Mouse (Mus musculus) forebrain, embryonic 15.5 days (tissue): ENCODE results near the gene Aph1a. TPM values are rescaled to one million over a fixed set of nuclear protein-coding genes. Genes with fewer than 3 reads are reported as not detected.

Experiments used
- ATAC-seq: fragments of 200-750 bp; cut with Nextera tagmentation; replicated peaks from 2 replicates; pipeline ENCODE4 v1.8.0; 2017; ENCODE audit warnings: mild to moderate bottlenecking, moderate TSS enrichment, moderate library complexity
- H3K27ac ChIP-seq: fragments of 300-500 bp; sonication (generic); replicated peaks from 2 replicates; pipeline ENCODE4 v1.5.1; 2015; ENCODE audit warnings: mild to moderate bottlenecking, inconsistent platforms
- H3K27me3 ChIP-seq: fragments of 300-500 bp; sonication (generic); 2 replicates; pipeline ENCODE4 v1.6.1; 2015; ENCODE audit warnings: inconsistent platforms
- H3K36me3 ChIP-seq: fragments of 300-500 bp; sonication (generic); 2 replicates; pipeline ENCODE4 v1.6.1; 2015; ENCODE audit warnings: mild to moderate bottlenecking, inconsistent platforms
- H3K4me1 ChIP-seq: fragments of 300-500 bp; sonication (generic); 2 replicates; pipeline ENCODE4 v1.6.1; 2015; ENCODE audit warnings: inconsistent platforms
- H3K4me2 ChIP-seq: fragments of 300-500 bp; sonication (generic); replicated peaks from 2 replicates; pipeline ENCODE4 v1.6.1; 2015; ENCODE audit warnings: mild to moderate bottlenecking, inconsistent platforms
- H3K4me3 ChIP-seq: fragments of 300-500 bp; sonication (generic); 2 replicates; pipeline ENCODE4 v1.5.1; 2015; ENCODE audit warnings: mild to moderate bottlenecking, inconsistent platforms
- H3K9ac ChIP-seq: fragments of 300-500 bp; sonication (generic); replicated peaks from 2 replicates; pipeline ENCODE4 v1.6.1; 2015; ENCODE audit warnings: mild to moderate bottlenecking, inconsistent platforms
- H3K9me3 ChIP-seq: fragments of 300-500 bp; sonication (generic); 2 replicates; pipeline ENCODE4 v1.6.1; 2016; ENCODE audit warnings: inconsistent platforms
- WGBS: fragments of 180-500 bp; shearing (Covaris S2); methylation state at CpG from one replicate; pipeline ENCODE4 v1.1.7; 2015; ENCODE audit warnings: mixed read lengths; 5-methylcytosine and 5-hydroxymethylcytosine counted together
- polyA plus RNA-seq: library from polyadenylated mRNA; unstranded; fragments of >200 nt; fragmentation: Nextera tagmentation; extraction: Ambion mirVana; gene quantifications from 2 replicates; pipeline ENCODE4 v1.2.1, GENCODE M21; 2015

The Aph1a gene
- polyA plus RNA-seq, 1 experiment from 2014 or later = 39.8 TPM

DNA sequence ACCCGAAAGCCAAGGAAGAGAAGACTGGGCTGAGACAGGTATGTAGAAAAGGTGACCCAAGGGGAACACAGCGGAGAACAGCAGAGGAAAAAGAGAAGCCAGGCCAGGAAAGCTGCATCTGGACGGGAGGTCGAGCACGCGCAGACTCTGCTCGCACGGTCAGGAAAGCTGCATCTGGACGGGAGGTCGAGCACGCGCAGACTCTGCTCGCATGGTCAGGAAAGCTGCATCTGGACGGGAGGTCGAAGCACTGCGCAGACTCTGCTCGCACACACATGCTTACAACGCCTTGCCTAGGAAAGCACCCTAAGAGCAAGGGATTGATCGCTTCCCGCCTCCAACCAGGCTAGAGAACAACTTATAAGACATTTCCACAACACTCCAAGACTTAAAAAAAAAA lies 28.2 kb upstream of the Aph1a start:
- H3K9ac ChIP-seq = no peak overlapping the region
- no peaks in the 10 kb centered on the region for H3K27me3 ChIP-seq
- no peak overlapping the region for H3K4me3 ChIP-seq
- peaks cover 5% of the 10 kb centered on the region for H3K4me1 ChIP-seq
- ATAC-seq = no peak
- WGBS = 91% methylated on average over 20 of the region's 20 CpGs
- no peak overlapping the region for H3K4me2 ChIP-seq
- H3K36me3 ChIP-seq = peaks cover 31% of the 10 kb centered on the region; the same call in 1 of the 2 replicates
- no peaks in the 10 kb centered on the region for H3K9me3 ChIP-seq
- no peak overlapping the region for H3K27ac ChIP-seq

DNA sequence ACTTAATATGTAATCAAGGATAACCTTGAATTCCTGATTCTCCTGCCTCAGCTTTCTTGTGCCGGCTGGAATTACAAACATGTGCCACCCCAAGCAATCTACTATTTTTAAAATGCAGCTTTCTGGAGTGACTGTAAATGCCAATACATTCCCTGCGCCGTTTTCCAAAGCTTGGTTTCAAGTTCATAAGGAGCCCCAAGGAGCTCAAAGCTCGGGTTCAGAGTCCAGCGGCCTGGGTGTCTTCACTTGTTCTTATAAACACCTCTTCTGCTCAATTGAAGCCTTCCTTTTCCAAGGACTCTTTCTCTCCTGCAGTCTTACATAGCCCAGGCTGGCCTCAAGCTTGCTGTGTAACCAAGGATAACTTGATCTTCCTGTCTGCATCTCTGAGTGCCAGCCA lies 27.7 kb upstream of the Aph1a start:
- ATAC-seq = no peak
- 92% methylated on average over 5 of the region's 5 CpGs for WGBS
- Histone ChIP-seq H3K4me2 (no peak overlapping the region), H3K4me3 (no peak overlapping the region), H3K9me3 (no peaks in the 10 kb centered on the region), H3K27me3 (no peaks in the 10 kb centered on the region), H3K36me3 (peaks cover 31% of the 10 kb centered on the region; the same call in 1 of the 2 replicates), H3K4me1 (peaks cover 8% of the 10 kb centered on the region), H3K9ac (no peak overlapping the region), H3K27ac (no peak overlapping the region)

DNA sequence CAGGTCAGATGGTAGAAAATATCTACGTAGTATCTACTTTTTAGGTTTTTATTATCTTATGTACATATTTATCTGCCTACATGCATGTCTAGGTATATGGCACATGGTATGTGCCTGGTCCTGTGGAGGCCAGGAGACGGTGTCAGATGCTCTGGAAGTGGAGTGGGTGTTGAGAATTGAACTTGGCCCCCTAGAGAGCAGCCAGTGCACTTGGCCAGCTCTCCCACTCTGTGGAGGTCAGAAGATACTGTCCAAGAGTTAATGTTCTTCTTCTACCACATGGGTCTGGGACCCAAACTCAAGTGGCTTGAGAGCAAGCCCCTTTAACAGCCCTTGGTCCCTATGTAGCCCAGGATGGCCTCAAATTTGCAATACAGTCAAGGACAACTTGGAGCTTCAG lies 26.4 kb upstream of the Aph1a start:
- no peaks in the 10 kb centered on the region for H3K27me3 ChIP-seq
- no peak overlapping the region for H3K4me2 ChIP-seq
- no peak overlapping the region for H3K9ac ChIP-seq
- ATAC-seq = no peak
- WGBS = 92% methylated on average over 2 of the region's 2 CpGs
- peaks cover 14% of the 10 kb centered on the region for H3K4me1 ChIP-seq
- no peaks in the 10 kb centered on the region for H3K9me3 ChIP-seq
- no peak overlapping the region for H3K27ac ChIP-seq
- no peak overlapping the region for H3K4me3 ChIP-seq
- H3K36me3 ChIP-seq = peaks cover 28% of the 10 kb centered on the region; the same call in 1 of the 2 replicates

DNA sequence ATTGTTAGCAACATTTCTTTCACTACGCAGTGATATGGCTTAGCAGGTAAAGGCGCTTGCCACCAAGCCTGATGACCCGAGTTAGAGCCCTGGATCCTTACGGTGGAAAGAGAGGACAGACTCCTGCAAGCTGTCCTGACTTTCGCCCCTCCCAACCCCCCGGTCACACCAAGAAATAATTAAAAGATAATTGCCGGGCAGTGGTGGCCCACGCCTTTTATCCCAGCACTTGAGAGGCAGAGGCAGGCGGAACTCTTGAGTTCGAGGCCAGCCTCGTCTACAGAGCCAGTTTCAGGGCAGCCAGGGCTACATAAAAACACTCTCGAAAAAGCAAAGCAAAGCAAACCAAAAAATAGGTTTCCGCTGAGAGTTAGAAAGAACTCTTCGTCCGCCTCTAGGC lies 22.8 kb upstream of the Aph1a start:
- H3K9ac ChIP-seq = peak overlapping the region; percentile 70
- H3K27ac ChIP-seq = peak overlapping the region; percentile 69
- peaks cover 16% of the 10 kb centered on the region; the same call in 1 of the 2 replicates for H3K36me3 ChIP-seq
- H3K4me2 ChIP-seq = peak overlapping the region; percentile 54
- no peaks in the 10 kb centered on the region for H3K27me3 ChIP-seq
- no peaks in the 10 kb centered on the region for H3K9me3 ChIP-seq
- WGBS = 7% methylated on average over 15 of the region's 15 CpGs
- ATAC-seq = peak; percentile 18; the same call in 1 of the 2 replicates
- H3K4me1 ChIP-seq = peaks cover 17% of the 10 kb centered on the region
- peak overlapping the region; percentile 57 for H3K4me3 ChIP-seq

DNA sequence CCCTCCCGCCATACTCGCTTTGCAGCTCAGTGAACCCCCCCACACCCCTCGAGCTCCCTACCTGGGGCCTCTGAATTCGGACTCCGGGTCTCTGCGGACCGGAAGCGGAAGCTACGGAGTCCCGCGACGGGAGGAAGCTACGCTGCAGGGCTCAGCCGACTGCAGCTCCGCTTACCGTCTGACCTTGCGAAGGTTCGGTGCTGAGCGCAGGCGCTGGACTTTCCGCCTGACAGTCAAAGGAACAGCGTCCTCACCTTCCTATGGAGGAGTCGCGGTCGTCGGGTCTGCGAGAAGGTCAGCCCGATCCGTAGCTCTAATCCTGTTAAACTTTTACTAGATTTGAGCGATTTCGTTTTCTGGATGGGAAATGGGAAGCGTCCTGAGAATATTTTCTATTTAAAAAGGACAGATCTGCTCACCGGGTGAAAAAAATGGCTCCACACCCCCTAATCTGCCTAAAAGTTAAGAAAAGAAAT lies 22.3 kb upstream of the Aph1a start, which contains the start of gene Mrps21:
Gene Mrps21, minus strand, starts transcription at position 128 of the 476 bp plus-strand sequence.
- Histone ChIP-seq H3K27ac (peak within 1 kb of the TSS; percentile 69), H3K27me3 (no peaks in the 10 kb centered on the region), H3K4me2 (peak within 1 kb of the TSS; percentile 54), H3K9ac (peak within 1 kb of the TSS; percentile 70), H3K9me3 (no peaks in the 10 kb centered on the region), H3K4me1 (peaks cover 17% of the 10 kb centered on the region), H3K4me3 (peak within 1 kb of the TSS; percentile 57), H3K36me3 (peaks cover 16% of the 10 kb centered on the region; the same call in 1 of the 2 replicates)
- ATAC-seq = peak; percentile 93
- 0% methylated on average over 33 of the region's 33 CpGs for WGBS

DNA sequence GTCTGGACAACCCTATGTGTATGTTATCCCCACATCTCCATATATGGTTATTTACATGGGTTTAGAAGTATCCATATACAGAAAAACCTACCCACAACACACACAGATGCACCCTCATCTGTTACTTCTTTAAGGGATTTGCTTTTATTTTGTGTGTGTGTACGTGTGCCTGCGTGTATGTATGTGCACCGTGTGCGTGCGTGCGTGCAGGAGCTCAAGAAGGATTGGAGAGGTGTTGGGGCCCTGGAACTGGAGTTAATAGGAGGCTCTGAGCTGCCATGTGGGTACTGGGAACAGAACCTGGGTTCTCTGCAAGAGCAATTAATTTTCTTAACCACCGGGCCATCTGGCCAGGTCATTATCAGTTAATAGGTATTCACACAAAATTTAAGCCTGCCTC lies 21.7 kb upstream of the Aph1a start:
- Histone ChIP-seq H3K4me3 (peak overlapping the region; percentile 57), H3K4me1 (peaks cover 17% of the 10 kb centered on the region), H3K9ac (peak overlapping the region; percentile 70), H3K27me3 (no peaks in the 10 kb centered on the region), H3K4me2 (peak overlapping the region; percentile 54), H3K9me3 (no peaks in the 10 kb centered on the region), H3K27ac (0 out of 2 replicates have a peak overlapping the region, but pooled peaks have one; percentile 69), H3K36me3 (peaks cover 16% of the 10 kb centered on the region; the same call in 1 of the 2 replicates)
- 74% methylated on average over 7 of the region's 7 CpGs for WGBS
- no peak for ATAC-seq

DNA sequence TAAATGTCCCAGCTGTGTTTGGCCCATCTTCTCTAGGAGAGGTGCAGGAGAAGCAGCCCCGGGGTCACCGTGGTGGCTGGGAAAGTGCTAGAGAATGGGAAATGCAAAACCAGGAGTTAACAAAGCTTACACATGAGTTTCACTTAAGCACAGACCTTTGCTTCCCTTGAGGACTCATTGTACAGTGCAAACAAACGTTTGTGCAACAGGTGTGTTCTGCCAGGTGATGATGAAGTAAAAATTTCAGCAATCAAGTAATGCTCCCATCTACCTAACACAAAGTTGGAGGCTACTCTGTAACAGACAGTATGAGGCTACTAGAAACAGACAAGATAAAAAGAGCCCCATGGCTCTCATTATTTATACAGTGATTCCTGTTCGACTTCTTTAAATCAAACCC lies 14.7 kb upstream of the Aph1a start:
- Histone ChIP-seq H3K9ac (no peak overlapping the region), H3K4me1 (peaks cover 15% of the 10 kb centered on the region), H3K36me3 (no peaks in the 10 kb centered on the region), H3K27ac (no peak overlapping the region), H3K9me3 (no peaks in the 10 kb centered on the region), H3K4me2 (no peak overlapping the region), H3K27me3 (no peaks in the 10 kb centered on the region), H3K4me3 (no peak overlapping the region)
- 89% methylated on average over 4 of the region's 4 CpGs for WGBS
- ATAC-seq = no peak

DNA sequence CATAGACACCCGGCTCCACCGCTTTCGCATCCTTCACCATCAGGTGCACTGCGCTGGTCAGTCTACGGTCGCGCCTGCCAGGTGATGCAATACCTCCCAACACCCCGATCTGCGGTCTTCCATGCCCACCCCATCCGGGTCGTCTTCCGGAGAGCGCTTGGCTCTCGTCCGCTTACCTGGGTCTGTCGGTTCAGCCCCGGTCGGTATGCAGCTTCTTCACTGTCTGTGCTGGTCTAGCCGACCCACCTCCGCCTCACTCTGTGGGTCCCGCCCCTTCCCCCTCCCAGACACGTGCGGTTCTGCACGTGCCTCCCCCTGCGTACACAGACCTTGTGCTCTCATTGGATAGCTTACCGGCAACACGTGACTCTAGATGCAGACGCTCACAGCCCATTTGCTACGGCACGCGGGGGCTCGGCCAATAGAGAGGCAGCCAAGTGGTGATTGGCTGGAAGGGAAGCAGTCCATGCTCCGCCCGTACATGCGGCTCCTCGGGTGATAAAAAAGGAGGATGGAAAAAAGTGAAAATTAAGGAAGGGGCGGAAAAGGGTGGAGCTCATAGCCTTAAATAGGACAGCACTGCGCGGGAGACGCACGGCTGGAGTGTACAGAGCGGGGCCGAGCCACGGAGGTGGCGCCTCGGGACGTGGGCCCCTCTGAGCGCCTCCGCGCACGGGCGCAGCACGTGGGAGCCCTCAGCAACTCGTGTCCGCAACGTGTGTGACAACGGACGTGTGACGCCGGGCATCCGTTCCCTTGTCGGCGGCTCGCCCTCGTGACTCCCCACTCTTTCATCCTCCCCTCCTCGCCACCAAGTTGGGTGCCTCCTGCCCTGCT lies 11.6 kb upstream of the Aph1a start, which contains the start of gene Ciart:
Gene Ciart, minus strand, starts transcription at position 273 of the 837 bp plus-strand sequence.
- under 1% methylated on average over 66 of the region's 66 CpGs for whole genome bisulfite sequencing
- Histone ChIP-seq H3K36me3 (no peaks in the 10 kb centered on the region), H3K4me2 (peak within 1 kb of the TSS; percentile 100), H3K4me1 (peaks cover 15% of the 10 kb centered on the region), H3K4me3 (peak within 1 kb of the TSS; percentile 56), H3K27ac (no peak within 1 kb of the TSS), H3K9ac (peak within 1 kb of the TSS; percentile 34), H3K9me3 (no peaks in the 10 kb centered on the region), H3K27me3 (no peaks in the 10 kb centered on the region)
- ATAC-seq = peak; percentile 99

DNA sequence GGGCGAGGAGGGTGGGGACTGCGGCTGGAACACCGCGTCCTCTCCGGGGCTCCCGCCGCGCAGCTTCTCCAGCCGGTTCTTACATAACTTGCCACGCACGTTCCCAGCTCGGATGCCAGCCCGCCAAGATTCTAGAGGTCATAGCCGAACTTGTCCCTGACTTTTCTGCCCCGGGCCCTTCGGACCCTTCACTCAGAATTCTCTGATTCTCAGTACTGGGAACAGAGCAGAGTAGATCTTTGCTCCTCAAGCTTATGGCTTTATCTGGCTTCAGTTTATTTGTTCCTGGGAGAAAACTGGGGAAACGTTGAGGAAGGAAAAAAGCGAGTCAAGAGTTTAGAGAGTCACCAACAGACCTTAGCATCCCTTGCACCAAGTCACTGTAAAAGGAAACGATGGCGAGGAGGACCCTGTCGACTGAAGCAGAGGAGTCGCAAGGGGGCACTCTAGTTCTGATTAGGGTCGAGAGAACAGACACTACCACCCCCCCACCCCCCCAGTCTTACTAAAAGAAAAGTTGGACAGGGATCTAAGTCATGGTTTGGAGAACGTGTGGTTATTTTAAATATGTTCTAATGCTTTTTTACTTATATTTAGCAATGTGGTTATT lies 10.8 kb upstream of the Aph1a start:
- Histone ChIP-seq H3K36me3 (no peaks in the 10 kb centered on the region), H3K4me1 (peaks cover 15% of the 10 kb centered on the region), H3K9ac (peak overlapping the region; percentile 34), H3K27ac (no peak overlapping the region), H3K4me2 (peak overlapping the region; percentile 100), H3K4me3 (peak overlapping the region; percentile 56), H3K27me3 (no peaks in the 10 kb centered on the region), H3K9me3 (no peaks in the 10 kb centered on the region)
- ATAC-seq = no peak
- WGBS = 2% methylated on average over 24 of the region's 24 CpGs

DNA sequence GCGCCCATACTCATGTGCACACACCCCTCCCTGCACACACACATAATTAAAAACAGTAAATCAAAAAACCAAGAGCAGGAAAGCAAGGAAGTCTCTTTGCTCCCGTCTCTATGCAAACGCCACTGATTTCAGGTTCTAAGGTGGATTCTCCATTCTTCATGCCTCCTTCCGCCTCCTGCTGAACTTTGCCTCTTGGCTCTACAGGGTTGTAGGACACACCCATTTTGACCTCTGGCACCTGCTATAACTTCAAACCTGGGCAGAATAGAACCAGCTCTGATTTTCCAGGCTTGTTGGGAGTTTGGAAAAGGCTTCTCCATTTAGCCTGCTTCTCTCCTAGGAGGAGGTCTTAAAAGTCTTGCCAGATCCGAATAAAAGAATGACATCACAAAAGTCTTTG lies 9.4 kb upstream of the Aph1a start:
- Histone ChIP-seq H3K4me1 (peaks cover 15% of the 10 kb centered on the region), H3K4me2 (no peak overlapping the region), H3K9me3 (no peaks in the 10 kb centered on the region), H3K9ac (no peak overlapping the region), H3K4me3 (no peak overlapping the region), H3K27ac (no peak overlapping the region), H3K27me3 (no peaks in the 10 kb centered on the region), H3K36me3 (no peaks in the 10 kb centered on the region)
- ATAC-seq = no peak
- 89% methylated on average over 5 of the region's 5 CpGs for WGBS

DNA sequence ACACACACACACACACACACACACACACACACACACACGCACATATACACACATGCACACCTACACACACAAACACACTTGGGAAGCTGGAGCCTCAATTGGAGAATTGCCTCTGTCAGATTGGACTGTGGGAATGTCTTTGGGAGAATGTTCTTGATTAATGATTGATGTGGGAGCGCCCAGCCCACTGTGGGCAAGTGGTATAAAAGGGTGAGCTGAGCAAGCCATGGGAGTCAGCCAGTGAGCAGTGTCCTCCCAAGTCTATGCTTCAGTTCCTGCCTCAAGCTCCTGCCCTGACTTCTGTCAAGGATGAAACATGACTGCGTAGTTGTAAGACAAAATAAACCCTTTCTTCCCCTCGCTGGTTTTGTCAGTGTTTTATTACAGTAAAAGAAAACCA lies 6.2 kb upstream of the Aph1a start:
- WGBS = 81% methylated on average over 4 of the region's 4 CpGs
- no peaks in the 10 kb centered on the region for H3K9me3 ChIP-seq
- H3K9ac ChIP-seq = no peak overlapping the region

DNA sequence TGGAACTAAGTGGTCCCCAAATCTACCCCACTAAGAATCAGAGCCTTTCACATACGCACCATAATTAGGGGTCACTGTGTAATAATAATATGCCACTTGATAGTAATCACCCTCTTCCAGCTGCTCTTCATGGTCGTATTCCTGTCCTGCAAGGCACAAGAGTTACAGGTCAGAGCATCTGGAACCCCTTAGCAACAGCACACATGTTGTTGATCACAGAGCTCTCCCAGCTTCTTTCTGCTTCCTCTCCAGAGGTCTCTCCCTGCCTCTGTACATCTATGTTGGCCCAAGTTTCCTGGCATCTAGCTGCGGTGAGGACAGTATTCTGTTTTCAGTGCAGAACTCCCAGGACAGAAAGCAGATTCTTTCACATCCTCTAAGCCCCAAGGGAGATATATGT lies 4.1 kb upstream of the Aph1a start:
- no peak overlapping the region for H3K4me3 ChIP-seq
- ATAC-seq = no peak
- no peak overlapping the region for H3K27ac ChIP-seq
- peaks cover 8% of the 10 kb centered on the region for H3K4me1 ChIP-seq
- H3K9me3 ChIP-seq = no peaks in the 10 kb centered on the region
- no peaks in the 10 kb centered on the region for H3K27me3 ChIP-seq
- no peak overlapping the region for H3K4me2 ChIP-seq
- H3K36me3 ChIP-seq = no peaks in the 10 kb centered on the region
- WGBS = 83% methylated on average over 3 of the region's 3 CpGs
- no peak overlapping the region for H3K9ac ChIP-seq

More for the DNA sequence above, 6.2 kb upstream of the Aph1a start:
- ATAC-seq = no peak
- Histone ChIP-seq H3K27ac (no peak overlapping the region), H3K27me3 (no peaks in the 10 kb centered on the region), H3K4me1 (peaks cover 5% of the 10 kb centered on the region), H3K4me3 (no peak overlapping the region), H3K36me3 (no peaks in the 10 kb centered on the region), H3K4me2 (no peak overlapping the region)
